7 mouse cellular contexts compared by ENCODE assay signal in genomic region chr11:120349986-120350702, GRCm38 (mm10). TPM values are rescaled to one million over a fixed set of nuclear protein-coding genes. Genes with fewer than 3 reads are reported as not detected.
DNase-seq lines count a peak whose midpoint lies in the region; ATAC-seq and TF ChIP-seq lines count a peak whose summit lies in the region.

No protein-coding gene starts in this region.

- H3K4me3 ChIP-seq in intestine, postnatal 0 days (ENCODE audit: low read depth, low read length): peak overlapping the region; percentile 91
- peak overlapping the region; percentile 78 for H3K4me3 ChIP-seq in limb, embryonic 11.5 days (ENCODE audit: low read depth, low read length)
- H3K4me3 ChIP-seq in midbrain, embryonic 13.5 days (replicated peaks): peak overlapping the region; percentile 100

- peak overlapping the region; percentile 100 for H3K9ac ChIP-seq in intestine, postnatal 0 days (ENCODE audit: low read depth, low read length)
- H3K9ac ChIP-seq in limb, embryonic 11.5 days (ENCODE audit: low read length): peak overlapping the region; percentile 98
- H3K9ac ChIP-seq in midbrain, embryonic 13.5 days (replicated peaks): peak overlapping the region; percentile 100

- H3K36me3 ChIP-seq in intestine, postnatal 0 days (ENCODE audit: control insufficient read depth, insufficient read depth): peaks cover 9% of the 10 kb centered on the region
- H3K36me3 ChIP-seq in limb, embryonic 11.5 days (ENCODE audit: control insufficient read depth, insufficient read depth, low read length): peaks cover 4% of the 10 kb centered on the region; the same call in 1 of the 2 replicates
- peaks cover 13% of the 10 kb centered on the region for H3K36me3 ChIP-seq in midbrain, embryonic 13.5 days

- peak; percentile 85 to 88 for DNase-seq in adrenal gland, adult 18-20 months (ENCODE audit: low spot score in 2 of 2)
- peak; percentile 96 for DNase-seq in embryo, embryonic 10.5 days (ENCODE audit: low spot score)
- DNase-seq in gastrocnemius, postnatal 4 days (ENCODE audit: low spot score in 2 of 2): peak; percentile 86 to 91
- DNase-seq in limb, embryonic 11.5 days (ENCODE audit: low spot score): peak; percentile 96
- peak; percentile 58 for DNase-seq in spleen, adult 12 weeks (ENCODE audit: low spot score)

- no peaks in the 10 kb centered on the region; the same call in 1 of the 2 replicates for H3K4me1 ChIP-seq in intestine, postnatal 0 days (replicated peaks; ENCODE audit: control insufficient read depth, insufficient read depth, low read length)
- peaks cover 25% of the 10 kb centered on the region for H3K4me1 ChIP-seq in limb, embryonic 11.5 days (ENCODE audit: control insufficient read depth, insufficient read depth, low read length)
- peaks cover 52% of the 10 kb centered on the region for H3K4me1 ChIP-seq in midbrain, embryonic 13.5 days (replicated peaks)

- H3K9me3 ChIP-seq in intestine, postnatal 0 days (ENCODE audit: control insufficient read depth): no peaks in the 10 kb centered on the region
- H3K9me3 ChIP-seq in limb, embryonic 11.5 days (ENCODE audit: control insufficient read depth, low read length): no peaks in the 10 kb centered on the region
- no peaks in the 10 kb centered on the region for H3K9me3 ChIP-seq in midbrain, embryonic 13.5 days

- peak; percentile 68 for ATAC-seq in intestine, postnatal 0 days
- ATAC-seq in limb, embryonic 11.5 days (ENCODE audit: insufficient number of reproducible peaks, low FRiP score, low TSS enrichment, low read depth): peak; percentile 77
- ATAC-seq in midbrain, embryonic 13.5 days: peak; percentile 76

- WGBS in intestine, postnatal 0 days: under 1% methylated on average over 68 of the region's 68 CpGs
- WGBS in limb, embryonic 11.5 days: under 1% methylated on average over 68 of the region's 68 CpGs
- under 1% methylated on average over 65 of the region's 68 CpGs for WGBS in midbrain, embryonic 13.5 days

- H3K27me3 ChIP-seq in intestine, postnatal 0 days (replicated peaks; ENCODE audit: control insufficient read depth, insufficient read depth, low read length): no peaks in the 10 kb centered on the region
- no peaks in the 10 kb centered on the region for H3K27me3 ChIP-seq in limb, embryonic 11.5 days (ENCODE audit: control insufficient read depth, insufficient read depth, low read length)
- no peaks in the 10 kb centered on the region for H3K27me3 ChIP-seq in midbrain, embryonic 13.5 days

- peak overlapping the region; percentile 99 for H3K27ac ChIP-seq in intestine, postnatal 0 days (ENCODE audit: low read depth, low read length)
- H3K27ac ChIP-seq in limb, embryonic 11.5 days (replicated peaks; ENCODE audit: low read depth, low read length): peak overlapping the region; percentile 99
- H3K27ac ChIP-seq in midbrain, embryonic 13.5 days: peak overlapping the region; percentile 100

- peak overlapping the region; percentile 80 for H3K4me2 ChIP-seq in intestine, postnatal 0 days (replicated peaks; ENCODE audit: low read depth)
- H3K4me2 ChIP-seq in limb, embryonic 11.5 days (ENCODE audit: low read depth, severe bottlenecking): peak overlapping the region; percentile 90
- peak overlapping the region; percentile 85 for H3K4me2 ChIP-seq in midbrain, embryonic 13.5 days (replicated peaks)

- peak; percentile 19 for TF ChIP-seq CTCF in intestine, postnatal 0 days (IDR thresholded peaks at IDR 0.05; ENCODE audit: low read depth)

RNA-seq across cellular contexts. Expression of gene Actg1, which starts 1.8 kb away (rescaled TPM):
- 1,000 to 10,000 TPM in 1 of 2 experiments, 100 to 1,000 TPM in 1; 972 to 2,157 TPM for total RNA-seq in adrenal gland, adult 18-20 months (2021)
- total RNA-seq in gastrocnemius, postnatal 4 days (2021): 100 to 1,000 TPM; 861 to 883 TPM
- 1,513 and 1,605 TPM in 2 replicates for polyA plus RNA-seq in intestine, postnatal 0 days (2015; fragmentation: Nextera tagmentation; extraction: Ambion mirVana)
- 2,996 and 3,123 TPM in 2 replicates for polyA plus RNA-seq in limb, embryonic 11.5 days (2014; fragmentation: Nextera tagmentation; extraction: Ambion mirVana)
- 3,928 and 4,113 TPM in 2 replicates for polyA plus RNA-seq in midbrain, embryonic 13.5 days (2015; fragmentation: Nextera tagmentation; extraction: Ambion mirVana)

RNA-seq across cellular contexts. Expression of gene Fscn2, which starts 11.2 kb away (rescaled TPM):
- total RNA-seq in adrenal gland, adult 18-20 months (2021): under 1 TPM in 1 of 2 experiments, not detected in 1; 0.33 TPM
- under 1 TPM; 0.52 to 0.98 TPM for total RNA-seq in gastrocnemius, postnatal 4 days (2021)
- 0.14 and 0.16 TPM in 2 replicates for polyA plus RNA-seq in intestine, postnatal 0 days (2015; fragmentation: Nextera tagmentation; extraction: Ambion mirVana)
- polyA plus RNA-seq in limb, embryonic 11.5 days (2014; fragmentation: Nextera tagmentation; extraction: Ambion mirVana): 0.21 and 0.47 TPM in 2 replicates
- polyA plus RNA-seq in midbrain, embryonic 13.5 days (2015; fragmentation: Nextera tagmentation; extraction: Ambion mirVana): 1.9 and 2.2 TPM in 2 replicates

RNA-seq across cellular contexts. Expression of gene Faap100, which starts 28.4 kb away (rescaled TPM):
- 10 to 100 TPM; 15.1 to 19.7 TPM for total RNA-seq in adrenal gland, adult 18-20 months (2021)
- 10 to 100 TPM; 16.7 to 16.9 TPM for total RNA-seq in gastrocnemius, postnatal 4 days (2021)
- 9.7 and 11.7 TPM in 2 replicates for polyA plus RNA-seq in intestine, postnatal 0 days (2015; fragmentation: Nextera tagmentation; extraction: Ambion mirVana)
- 30.4 and 33.1 TPM in 2 replicates for polyA plus RNA-seq in limb, embryonic 11.5 days (2014; fragmentation: Nextera tagmentation; extraction: Ambion mirVana)
- polyA plus RNA-seq in midbrain, embryonic 13.5 days (2015; fragmentation: Nextera tagmentation; extraction: Ambion mirVana): 80.9 and 81.1 TPM in 2 replicates

Comparison
In these comparisons a context has a peak if more than half of its experiments do, and no peak if none do; other contexts are left out.
1. Peak in every context shown above with its lines: DNase-seq, ATAC-seq, H3K4me3 ChIP-seq and H3K27ac ChIP-seq.